Mouse (Mus musculus) cortical plate, adult 2 months (tissue): ENCODE data around the gene Ube4b.

Source experiments
- CTCF ChIP-seq: fragments of 200-500 bp; IDR thresholded peaks from 2 replicates; pipeline ENCODE4 v1.5.1; 2011; ENCODE audit warnings: mild to moderate bottlenecking, control low read depth, low read length; ENCODE audit not compliant: insufficient read depth; ENCODE audit errors: extremely low read depth
- POLR2A ChIP-seq: fragments of 200-500 bp; IDR thresholded peaks from 2 replicates; pipeline ENCODE4 v1.6.1; 2011; ENCODE audit warnings: mild to moderate bottlenecking, low read length, control low read depth; ENCODE audit not compliant: insufficient read depth; ENCODE audit errors: extremely low read depth

- TF ChIP-seq POLR2A: no peak
- TF ChIP-seq CTCF: no peak
Measured at GRCm38 (mm10) chr4:149302751-149303150, 123.8 kb downstream of the Ube4b start.
